Mouse (Mus musculus) cerebellum, postnatal 14 days (tissue): ENCODE data around the gene Thada.

Experiments used
- DNase-seq, 2 experiments: peaks; one replicate each; pipeline ENCODE4 v3.0.0; 2021; ENCODE audit warnings: mixed read lengths in 2 of 2

Thada gene

DNA sequence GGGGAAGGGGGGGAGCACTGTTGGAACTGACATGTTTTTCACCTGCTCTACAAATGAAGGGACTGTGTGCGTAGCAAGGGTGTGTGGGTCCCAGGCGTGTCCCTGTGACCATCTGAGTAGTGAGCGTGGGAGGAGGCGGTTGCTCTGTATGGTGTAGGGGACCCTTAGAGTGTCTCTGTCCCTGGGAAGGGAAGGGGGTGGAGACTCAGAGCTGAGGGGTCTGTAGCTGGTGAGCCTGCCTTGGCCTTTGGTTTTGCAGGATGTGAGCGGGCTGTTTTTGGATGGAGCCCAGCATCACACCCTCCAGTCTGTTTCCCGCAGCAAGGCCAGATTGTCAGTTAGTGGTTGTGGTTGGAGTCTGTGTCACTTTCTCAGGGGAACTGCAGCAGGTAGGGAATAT lies 324.3 kb downstream of the Thada start:
- no peak for DNase-seq

GRCm38 (mm10) chr17:84140822-84141507 lies 325.0 kb downstream of the Thada start:
- no peak for DNase-seq
